Mouse (Mus musculus) CD8-positive naive resting alpha-beta T cell, adult 57 days (primary cell): Measurements from ENCODE around the gene Amacr. TPM values are rescaled to one million over a fixed set of nuclear protein-coding genes. Genes with fewer than 3 reads are reported as not detected.

Experiments used
- total RNA-seq: library from RNA; stranded (reverse); gene quantifications from one replicate; pipeline ENCODE4 v1.2.4, GENCODE M21; 2023

The Amacr gene
- total RNA-seq: 3.0 TPM

GRCm38 (mm10) chr15:10981377-10982063 lies at the start of gene Amacr:
Amacr (plus strand) TSS chr15:10981756.

GRCm38 (mm10) chr15:10951951-10952759 lies 29.4 kb upstream of the Amacr start, which contains the start of gene C1qtnf3:
C1qtnf3 (plus strand) TSS chr15:10952332.

DNA sequence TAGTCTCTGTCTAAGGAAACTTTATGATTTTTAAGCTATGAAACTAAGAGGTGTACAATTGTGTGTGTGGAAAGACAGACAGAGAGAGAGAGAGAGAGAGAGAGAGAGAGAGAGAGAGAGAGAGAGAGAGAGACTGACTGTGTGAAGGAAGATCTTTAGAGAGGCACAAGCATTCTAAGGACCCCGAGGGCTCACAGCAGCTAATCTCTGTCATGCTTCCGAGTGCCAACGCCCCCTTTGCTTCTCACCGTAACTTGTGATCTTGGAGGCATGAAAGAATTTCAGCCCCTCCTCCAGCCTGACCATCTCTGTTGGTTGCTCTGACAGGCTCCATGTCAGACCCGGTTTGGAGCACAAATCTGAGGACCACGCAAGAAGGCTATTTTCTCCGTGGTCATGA lies 18.9 kb downstream of the Amacr start, which contains the start of gene Slc45a2:
Slc45a2 (plus strand) TSS at position 301 of the 400 bp plus-strand sequence.

GRCm38 (mm10) chr15:11037711-11038110 lies 56.2 kb downstream of the Amacr start, which contains the start of gene Rxfp3:
Rxfp3 (minus strand) TSS chr15:11037991.

Other genes with a start within 250 kb of the Amacr start
- not detected for gene C1qtnf3, start 29.4 kb upstream of the Amacr start, total RNA-seq
- not detected for gene Slc45a2, start 19.0 kb downstream of the Amacr start, total RNA-seq
- not detected for gene Rxfp3, start 56.2 kb downstream of the Amacr start, total RNA-seq
- gene Adamts12, start 83.0 kb downstream of the Amacr start, total RNA-seq: not detected